Mouse (Mus musculus): ENCODE results near the gene Hbb-bh2. TPM values are rescaled to one million over a fixed set of nuclear protein-coding genes. Genes with fewer than 3 reads are reported as not detected.

Gene Hbb-bh2
- not detected for polyA plus RNA-seq (2014; fragmentation: Illumina TruSeq; extraction: RNeasy Lipid Tissue Mini Kit (QIAGEN cat#74804); ENCODE audit: insufficient read depth, low read depth, low replicate concordance)

GRCm38 (mm10) chr7:103840268-103840667 is at the start of gene Hbb-bh2:
Gene Hbb-bh2, minus strand, starts transcription at chr7:103840520.

GRCm38 (mm10) chr7:103886152-103886551 is 45.8 kb upstream of the Hbb-bh2 start, which contains the start of gene Olfr66:
Gene Olfr66, minus strand, starts transcription at chr7:103886252.

GRCm38 (mm10) chr7:103853090-103853489 is 12.8 kb upstream of the Hbb-bh2 start, which contains the start of gene Hbb-y:
Gene Hbb-y, minus strand, starts transcription at chr7:103853216.

GRCm38 (mm10) chr7:103843034-103843433 is 2.7 kb upstream of the Hbb-bh2 start, which contains the start of gene Hbb-bh1:
Gene Hbb-bh1, minus strand, starts transcription at chr7:103843164.

GRCm38 (mm10) chr7:103827808-103828207 is 12.5 kb downstream of the Hbb-bh2 start, which contains the start of gene Hbb-bs:
Gene Hbb-bs, minus strand, starts transcription at chr7:103828096.

GRCm38 (mm10) chr7:103813766-103814165 is 26.6 kb downstream of the Hbb-bh2 start, which contains the start of gene Hbb-bt:
Gene Hbb-bt, minus strand, starts transcription at chr7:103813996.

GRCm38 (mm10) chr7:103791721-103792120 is 48.6 kb downstream of the Hbb-bh2 start, which contains the start of gene Olfr67:
Gene Olfr67, minus strand, starts transcription at chr7:103791821.

Other genes with a start within 250 kb of the Hbb-bh2 start
- gene Olfr619, start 239.9 kb downstream of the Hbb-bh2 start, polyA plus RNA-seq (2014; fragmentation: Illumina TruSeq; extraction: RNeasy Lipid Tissue Mini Kit (QIAGEN cat#74804); ENCODE audit: insufficient read depth, low read depth, low replicate concordance): not detected
- gene Olfr620, start 228.0 kb downstream of the Hbb-bh2 start, polyA plus RNA-seq (2014; fragmentation: Illumina TruSeq; extraction: RNeasy Lipid Tissue Mini Kit (QIAGEN cat#74804); ENCODE audit: insufficient read depth, low read depth, low replicate concordance): not detected
- gene Olfr622, start 197.8 kb downstream of the Hbb-bh2 start, polyA plus RNA-seq (2014; fragmentation: Illumina TruSeq; extraction: RNeasy Lipid Tissue Mini Kit (QIAGEN cat#74804); ENCODE audit: insufficient read depth, low read depth, low replicate concordance): not detected
- gene Olfr623, start 176.8 kb downstream of the Hbb-bh2 start, polyA plus RNA-seq (2014; fragmentation: Illumina TruSeq; extraction: RNeasy Lipid Tissue Mini Kit (QIAGEN cat#74804); ENCODE audit: insufficient read depth, low read depth, low replicate concordance): not detected
- gene Olfr624, start 169.3 kb downstream of the Hbb-bh2 start, polyA plus RNA-seq (2014; fragmentation: Illumina TruSeq; extraction: RNeasy Lipid Tissue Mini Kit (QIAGEN cat#74804); ENCODE audit: insufficient read depth, low read depth, low replicate concordance): 0.04 TPM
- gene Olfr625-ps1, start 157.8 kb downstream of the Hbb-bh2 start, polyA plus RNA-seq (2014; fragmentation: Illumina TruSeq; extraction: RNeasy Lipid Tissue Mini Kit (QIAGEN cat#74804); ENCODE audit: insufficient read depth, low read depth, low replicate concordance): not detected
- not detected for gene Olfr243, start 125.8 kb downstream of the Hbb-bh2 start, polyA plus RNA-seq (2014; fragmentation: Illumina TruSeq; extraction: RNeasy Lipid Tissue Mini Kit (QIAGEN cat#74804); ENCODE audit: insufficient read depth, low read depth, low replicate concordance)
- not detected for gene Olfr628, start 110.1 kb downstream of the Hbb-bh2 start, polyA plus RNA-seq (2014; fragmentation: Illumina TruSeq; extraction: RNeasy Lipid Tissue Mini Kit (QIAGEN cat#74804); ENCODE audit: insufficient read depth, low read depth, low replicate concordance)
- gene Olfr629, start 95.6 kb downstream of the Hbb-bh2 start, polyA plus RNA-seq (2014; fragmentation: Illumina TruSeq; extraction: RNeasy Lipid Tissue Mini Kit (QIAGEN cat#74804); ENCODE audit: insufficient read depth, low read depth, low replicate concordance): not detected
- gene Olfr630, start 83.2 kb downstream of the Hbb-bh2 start, polyA plus RNA-seq (2014; fragmentation: Illumina TruSeq; extraction: RNeasy Lipid Tissue Mini Kit (QIAGEN cat#74804); ENCODE audit: insufficient read depth, low read depth, low replicate concordance): not detected
- not detected for gene Olfr69, start 68.9 kb downstream of the Hbb-bh2 start, polyA plus RNA-seq (2014; fragmentation: Illumina TruSeq; extraction: RNeasy Lipid Tissue Mini Kit (QIAGEN cat#74804); ENCODE audit: insufficient read depth, low read depth, low replicate concordance)
- gene Olfr68, start 60.8 kb downstream of the Hbb-bh2 start, polyA plus RNA-seq (2014; fragmentation: Illumina TruSeq; extraction: RNeasy Lipid Tissue Mini Kit (QIAGEN cat#74804); ENCODE audit: insufficient read depth, low read depth, low replicate concordance): not detected
- not detected for gene Olfr67, start 48.7 kb downstream of the Hbb-bh2 start, polyA plus RNA-seq (2014; fragmentation: Illumina TruSeq; extraction: RNeasy Lipid Tissue Mini Kit (QIAGEN cat#74804); ENCODE audit: insufficient read depth, low read depth, low replicate concordance)
- 3,244 TPM for gene Hbb-bt, start 26.5 kb downstream of the Hbb-bh2 start, polyA plus RNA-seq (2014; fragmentation: Illumina TruSeq; extraction: RNeasy Lipid Tissue Mini Kit (QIAGEN cat#74804); ENCODE audit: insufficient read depth, low read depth, low replicate concordance)
- gene Hbb-bs, start 12.4 kb downstream of the Hbb-bh2 start, polyA plus RNA-seq (2014; fragmentation: Illumina TruSeq; extraction: RNeasy Lipid Tissue Mini Kit (QIAGEN cat#74804); ENCODE audit: insufficient read depth, low read depth, low replicate concordance): 22,942 TPM
- not detected for gene Hbb-bh1, start 2.6 kb upstream of the Hbb-bh2 start, polyA plus RNA-seq (2014; fragmentation: Illumina TruSeq; extraction: RNeasy Lipid Tissue Mini Kit (QIAGEN cat#74804); ENCODE audit: insufficient read depth, low read depth, low replicate concordance)
- gene Hbb-y, start 12.7 kb upstream of the Hbb-bh2 start, polyA plus RNA-seq (2014; fragmentation: Illumina TruSeq; extraction: RNeasy Lipid Tissue Mini Kit (QIAGEN cat#74804); ENCODE audit: insufficient read depth, low read depth, low replicate concordance): not detected
- gene Olfr66, start 45.7 kb upstream of the Hbb-bh2 start, polyA plus RNA-seq (2014; fragmentation: Illumina TruSeq; extraction: RNeasy Lipid Tissue Mini Kit (QIAGEN cat#74804); ENCODE audit: insufficient read depth, low read depth, low replicate concordance): not detected
- not detected for gene Olfr64, start 54.0 kb upstream of the Hbb-bh2 start, polyA plus RNA-seq (2014; fragmentation: Illumina TruSeq; extraction: RNeasy Lipid Tissue Mini Kit (QIAGEN cat#74804); ENCODE audit: insufficient read depth, low read depth, low replicate concordance)
- gene Olfr65, start 63.0 kb upstream of the Hbb-bh2 start, polyA plus RNA-seq (2014; fragmentation: Illumina TruSeq; extraction: RNeasy Lipid Tissue Mini Kit (QIAGEN cat#74804); ENCODE audit: insufficient read depth, low read depth, low replicate concordance): not detected
- not detected for gene Olfr631, start 88.3 kb upstream of the Hbb-bh2 start, polyA plus RNA-seq (2014; fragmentation: Illumina TruSeq; extraction: RNeasy Lipid Tissue Mini Kit (QIAGEN cat#74804); ENCODE audit: insufficient read depth, low read depth, low replicate concordance)
- gene Olfr632, start 93.8 kb upstream of the Hbb-bh2 start, polyA plus RNA-seq (2014; fragmentation: Illumina TruSeq; extraction: RNeasy Lipid Tissue Mini Kit (QIAGEN cat#74804); ENCODE audit: insufficient read depth, low read depth, low replicate concordance): not detected
- gene Olfr633, start 103.9 kb upstream of the Hbb-bh2 start, polyA plus RNA-seq (2014; fragmentation: Illumina TruSeq; extraction: RNeasy Lipid Tissue Mini Kit (QIAGEN cat#74804); ENCODE audit: insufficient read depth, low read depth, low replicate concordance): not detected
- gene Olfr635, start 130.6 kb upstream of the Hbb-bh2 start, polyA plus RNA-seq (2014; fragmentation: Illumina TruSeq; extraction: RNeasy Lipid Tissue Mini Kit (QIAGEN cat#74804); ENCODE audit: insufficient read depth, low read depth, low replicate concordance): not detected
- not detected for gene Olfr638, start 158.2 kb upstream of the Hbb-bh2 start, polyA plus RNA-seq (2014; fragmentation: Illumina TruSeq; extraction: RNeasy Lipid Tissue Mini Kit (QIAGEN cat#74804); ENCODE audit: insufficient read depth, low read depth, low replicate concordance)
- gene Olfr639, start 176.8 kb upstream of the Hbb-bh2 start, polyA plus RNA-seq (2014; fragmentation: Illumina TruSeq; extraction: RNeasy Lipid Tissue Mini Kit (QIAGEN cat#74804); ENCODE audit: insufficient read depth, low read depth, low replicate concordance): not detected
- gene Olfr640, start 185.1 kb upstream of the Hbb-bh2 start, polyA plus RNA-seq (2014; fragmentation: Illumina TruSeq; extraction: RNeasy Lipid Tissue Mini Kit (QIAGEN cat#74804); ENCODE audit: insufficient read depth, low read depth, low replicate concordance): not detected
- gene Olfr641, start 194.9 kb upstream of the Hbb-bh2 start, polyA plus RNA-seq (2014; fragmentation: Illumina TruSeq; extraction: RNeasy Lipid Tissue Mini Kit (QIAGEN cat#74804); ENCODE audit: insufficient read depth, low read depth, low replicate concordance): not detected
- gene Olfr642, start 212.1 kb upstream of the Hbb-bh2 start, polyA plus RNA-seq (2014; fragmentation: Illumina TruSeq; extraction: RNeasy Lipid Tissue Mini Kit (QIAGEN cat#74804); ENCODE audit: insufficient read depth, low read depth, low replicate concordance): not detected
- gene 4930516K23Rik, start 220.9 kb upstream of the Hbb-bh2 start, polyA plus RNA-seq (2014; fragmentation: Illumina TruSeq; extraction: RNeasy Lipid Tissue Mini Kit (QIAGEN cat#74804); ENCODE audit: insufficient read depth, low read depth, low replicate concordance): not detected
- gene Olfr644, start 231.3 kb upstream of the Hbb-bh2 start, polyA plus RNA-seq (2014; fragmentation: Illumina TruSeq; extraction: RNeasy Lipid Tissue Mini Kit (QIAGEN cat#74804); ENCODE audit: insufficient read depth, low read depth, low replicate concordance): not detected
- not detected for gene Olfr645, start 244.9 kb upstream of the Hbb-bh2 start, polyA plus RNA-seq (2014; fragmentation: Illumina TruSeq; extraction: RNeasy Lipid Tissue Mini Kit (QIAGEN cat#74804); ENCODE audit: insufficient read depth, low read depth, low replicate concordance)